In the genomic region with DNA sequence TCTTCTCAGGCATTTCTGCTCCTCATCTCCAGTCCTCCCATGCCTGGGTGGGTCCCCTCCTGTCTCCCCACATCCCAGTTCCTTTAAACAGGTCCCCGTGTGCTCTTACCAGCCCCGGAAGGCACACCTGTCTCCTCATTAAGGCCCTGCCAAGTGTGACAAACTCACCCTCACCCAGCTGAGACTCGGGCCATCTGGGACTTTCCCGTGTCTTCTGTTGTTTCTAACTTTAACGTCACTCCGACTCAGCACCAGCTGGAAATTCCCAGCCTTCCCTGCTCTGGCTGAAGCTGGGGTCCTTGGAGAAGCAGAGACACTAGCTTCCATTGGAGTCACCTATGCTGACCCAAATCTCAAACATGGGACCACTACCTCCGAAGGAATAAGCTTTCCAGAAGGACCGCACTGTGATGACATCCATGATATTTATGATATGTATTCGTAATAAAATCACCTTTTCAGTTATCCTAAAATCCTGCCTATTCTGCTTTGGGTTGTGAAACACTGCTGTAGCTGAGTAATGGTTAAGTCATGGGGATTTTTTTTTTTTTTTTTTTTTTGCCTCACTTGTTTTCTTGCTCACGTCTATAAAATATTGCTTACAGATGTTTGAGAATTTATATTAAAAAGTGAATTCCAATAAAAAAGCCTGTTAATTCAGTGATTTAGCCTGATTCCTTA, we compare ENCODE assay signal across 12 mouse cellular contexts.
DNase-seq lines count a peak whose midpoint lies in the region; ATAC-seq lines count a peak whose summit lies in the region.
"Had no signal": no experiment of that assay in that cellular context is flagged by ENCODE, and none has a peak within 500 bp of the region (broad histone marks: within the 10 kb centered on the region; RNA-seq: fewer than 3 reads in every experiment).

No protein-coding gene starts in this region.

- no peak for ATAC-seq in neural tube, embryonic 13.5 days (ENCODE audit: low read depth)
- no peak for ATAC-seq in monocyte, adult 5-6 weeks (replicated peaks; ENCODE audit: insufficient number of reproducible peaks, low FRiP score, low TSS enrichment, poor library complexity, severe bottlenecking)

- DNase-seq in adrenal gland, adult 2 months: peak; percentile 36
- DNase-seq in adrenal gland, postnatal 4 days (ENCODE audit: low spot score in 2 of 2): no peak
- peak; percentile 14 for DNase-seq in left cerebral cortex, postnatal 4 days
- DNase-seq in left cerebral cortex, adult 9 months (ENCODE audit: low spot score in 2 of 2): no peak
- no peak for DNase-seq in heart, embryonic 10.5 days (ENCODE audit: low spot score)
- no peak for DNase-seq in ovary, postnatal 14 days (ENCODE audit: low spot score)
- DNase-seq: B cell, adult 2 months; right cerebral cortex, postnatal 4 days had no signal

- H3K36me3 ChIP-seq in heart, embryonic 10.5 days: 0 out of 2 replicates have a peak, but pooled peaks cover 3% of the 10 kb centered on the region
- H3K36me3 ChIP-seq in neural tube, embryonic 13.5 days: no peaks in the 10 kb centered on the region
- H3K36me3 ChIP-seq: hindbrain, embryonic 13.5 days had no signal

- no peaks in the 10 kb centered on the region for H3K27me3 ChIP-seq in heart, embryonic 10.5 days (ENCODE audit: insufficient read depth, poor library complexity, severe bottlenecking)
- H3K27me3 ChIP-seq in neural tube, embryonic 13.5 days: no peaks in the 10 kb centered on the region
- H3K27me3 ChIP-seq: hindbrain, embryonic 13.5 days had no signal

- no peak overlapping the region for H3K4me3 ChIP-seq in heart, embryonic 10.5 days
- no peak overlapping the region for H3K4me3 ChIP-seq in neural tube, embryonic 13.5 days
- H3K4me3 ChIP-seq: hindbrain, embryonic 13.5 days had no signal

- WGBS in heart, embryonic 10.5 days: 48% methylated on average over 10 of the region's 10 CpGs
- WGBS in neural tube, embryonic 13.5 days: 16% methylated on average over 10 of the region's 10 CpGs

- H3K4me1 ChIP-seq in heart, embryonic 10.5 days: peaks cover 64% of the 10 kb centered on the region
- peaks cover 63% of the 10 kb centered on the region for H3K4me1 ChIP-seq in neural tube, embryonic 13.5 days (replicated peaks)

- intact Hi-C loops in left cerebral cortex, postnatal 4 days (cut with DNase I): no loop called here

- H3K9me3 ChIP-seq in heart, embryonic 10.5 days: no peaks in the 10 kb centered on the region
- no peaks in the 10 kb centered on the region for H3K9me3 ChIP-seq in neural tube, embryonic 13.5 days
- H3K9me3 ChIP-seq: hindbrain, embryonic 13.5 days had no signal

- peak overlapping the region; percentile 32; the same call in 1 of the 2 replicates for H3K4me2 ChIP-seq in neural tube, embryonic 13.5 days
- H3K4me2 ChIP-seq: hindbrain, embryonic 13.5 days; midbrain, embryonic 11.5 days had no signal

- H3K9ac ChIP-seq in neural tube, embryonic 13.5 days: no peak overlapping the region
- H3K9ac ChIP-seq: hindbrain, embryonic 13.5 days had no signal

- H3K27ac ChIP-seq in heart, embryonic 10.5 days: peak overlapping the region; percentile 64
- H3K27ac ChIP-seq in neural tube, embryonic 13.5 days (replicated peaks): no peak overlapping the region
- H3K27ac ChIP-seq: hindbrain, embryonic 13.5 days had no signal

Comparison
In these comparisons a context has a peak if more than half of its experiments do, and no peak if none do; other contexts are left out.
1. DNase-seq: peak in adrenal gland, adult 2 months (single experiment) and left cerebral cortex, postnatal 4 days (single experiment); none in adrenal gland, postnatal 4 days (0 of 2), left cerebral cortex, adult 9 months (0 of 2), heart, embryonic 10.5 days (single experiment) and ovary, postnatal 14 days (single experiment).